Mouse (Mus musculus): ENCODE data around the gene Jak1. TPM values are rescaled to one million over a fixed set of nuclear protein-coding genes. Genes with fewer than 3 reads are reported as not detected.

The Jak1 gene
- polyA plus RNA-seq, 1 experiment: 55.9 TPM

- Histone ChIP-seq H3K9ac (ENCODE audit: low read depth, poor library complexity, severe bottlenecking) (peak overlapping the region; percentile 51; the same call in 1 of the 2 replicates), H3K9me3 (replicated peaks; ENCODE audit: control insufficient read depth, insufficient read depth, low read length, poor library complexity, severe bottlenecking) (no peaks in the 10 kb centered on the region), H3K36me3 (ENCODE audit: control insufficient read depth, insufficient read depth, low read length, poor library complexity, severe bottlenecking) (no peaks in the 10 kb centered on the region), H3K4me3 (ENCODE audit: low read depth, low read length) (peak overlapping the region; percentile 77), H3K27me3 (ENCODE audit: control insufficient read depth, insufficient read depth, low read length, poor library complexity, severe bottlenecking) (0 out of 2 replicates have a peak, but pooled peaks cover 1% of the 10 kb centered on the region), H3K27ac (ENCODE audit: insufficient read depth, low read length) (no peak overlapping the region), H3K4me1 (ENCODE audit: control insufficient read depth, insufficient read depth, low read length) (no peaks in the 10 kb centered on the region)
- TF ChIP-seq CTCF (IDR thresholded peaks at IDR 0.05; ENCODE audit: low read depth, low read length) (no peak), EP300 (IDR thresholded peaks at IDR 0.05; ENCODE audit: insufficient read depth, low read depth, low read length) (no peak), POLR2A (IDR thresholded peaks at IDR 0.05; ENCODE audit: insufficient read depth, low read length) (no peak)
Observed at GRCm38 (mm10) chr4:101265523-101265922, 441 bp upstream of the Jak1 start.

GRCm38 (mm10) chr4:101263968-101264740 lies 928 bp downstream of the Jak1 start:
- Histone ChIP-seq H3K4me1 (ENCODE audit: control insufficient read depth, insufficient read depth, low read length) (no peaks in the 10 kb centered on the region), H3K9me3 (replicated peaks; ENCODE audit: control insufficient read depth, insufficient read depth, low read length, poor library complexity, severe bottlenecking) (no peaks in the 10 kb centered on the region), H3K27me3 (ENCODE audit: control insufficient read depth, insufficient read depth, low read length, poor library complexity, severe bottlenecking) (0 out of 2 replicates have a peak, but pooled peaks cover 1% of the 10 kb centered on the region), H3K27ac (ENCODE audit: insufficient read depth, low read length) (no peak overlapping the region), H3K9ac (ENCODE audit: low read depth, poor library complexity, severe bottlenecking) (peak overlapping the region; percentile 77), H3K4me3 (ENCODE audit: low read depth, low read length) (peak overlapping the region; percentile 76), H3K36me3 (ENCODE audit: control insufficient read depth, insufficient read depth, low read length, poor library complexity, severe bottlenecking) (no peaks in the 10 kb centered on the region)
- TF ChIP-seq CTCF (IDR thresholded peaks at IDR 0.05; ENCODE audit: low read depth, low read length): no peak

- Histone ChIP-seq H3K4me3 (ENCODE audit: low read depth, low read length) (no peak overlapping the region), H3K27ac (ENCODE audit: insufficient read depth, low read length) (no peak overlapping the region), H3K9me3 (replicated peaks; ENCODE audit: control insufficient read depth, insufficient read depth, low read length, poor library complexity, severe bottlenecking) (no peaks in the 10 kb centered on the region), H3K36me3 (ENCODE audit: control insufficient read depth, insufficient read depth, low read length, poor library complexity, severe bottlenecking) (no peaks in the 10 kb centered on the region), H3K4me1 (ENCODE audit: control insufficient read depth, insufficient read depth, low read length) (no peaks in the 10 kb centered on the region), H3K27me3 (ENCODE audit: control insufficient read depth, insufficient read depth, low read length, poor library complexity, severe bottlenecking) (0 out of 2 replicates have a peak, but pooled peaks cover 1% of the 10 kb centered on the region), H3K9ac (ENCODE audit: low read depth, poor library complexity, severe bottlenecking) (no peak overlapping the region)
- TF ChIP-seq EP300 (IDR thresholded peaks at IDR 0.05; ENCODE audit: insufficient read depth, low read depth, low read length) (no peak), CTCF (IDR thresholded peaks at IDR 0.05; ENCODE audit: low read depth, low read length) (no peak), POLR2A (IDR thresholded peaks at IDR 0.05; ENCODE audit: insufficient read depth, low read length) (no peak)
Observed at GRCm38 (mm10) chr4:101261596-101261995, 3.5 kb downstream of the Jak1 start.

GRCm38 (mm10) chr4:101260744-101261291 lies 4.3 kb downstream of the Jak1 start:
- Histone ChIP-seq H3K36me3 (ENCODE audit: control insufficient read depth, insufficient read depth, low read length, poor library complexity, severe bottlenecking) (no peaks in the 10 kb centered on the region), H3K4me1 (ENCODE audit: control insufficient read depth, insufficient read depth, low read length) (no peaks in the 10 kb centered on the region), H3K27ac (ENCODE audit: insufficient read depth, low read length) (no peak overlapping the region), H3K4me3 (ENCODE audit: low read depth, low read length) (no peak overlapping the region), H3K9me3 (replicated peaks; ENCODE audit: control insufficient read depth, insufficient read depth, low read length, poor library complexity, severe bottlenecking) (no peaks in the 10 kb centered on the region), H3K27me3 (ENCODE audit: control insufficient read depth, insufficient read depth, low read length, poor library complexity, severe bottlenecking) (0 out of 2 replicates have a peak, but pooled peaks cover 1% of the 10 kb centered on the region), H3K9ac (ENCODE audit: low read depth, poor library complexity, severe bottlenecking) (no peak overlapping the region)
- no peak for TF ChIP-seq EP300 (IDR thresholded peaks at IDR 0.05; ENCODE audit: insufficient read depth, low read depth, low read length)
- no peak for TF ChIP-seq POLR2A (IDR thresholded peaks at IDR 0.05; ENCODE audit: insufficient read depth, low read length)
- TF ChIP-seq CTCF (IDR thresholded peaks at IDR 0.05; ENCODE audit: low read depth, low read length): no peak

GRCm38 (mm10) chr4:101256526-101257210 lies 8.4 kb downstream of the Jak1 start:
- H3K4me1 ChIP-seq (ENCODE audit: control insufficient read depth, insufficient read depth, low read length): no peaks in the 10 kb centered on the region
- no peak overlapping the region for H3K9ac ChIP-seq (ENCODE audit: low read depth, poor library complexity, severe bottlenecking)
- H3K4me3 ChIP-seq (ENCODE audit: low read depth, low read length): no peak overlapping the region
- H3K9me3 ChIP-seq (replicated peaks; ENCODE audit: control insufficient read depth, insufficient read depth, low read length, poor library complexity, severe bottlenecking): no peaks in the 10 kb centered on the region
- no peaks in the 10 kb centered on the region for H3K36me3 ChIP-seq (ENCODE audit: control insufficient read depth, insufficient read depth, low read length, poor library complexity, severe bottlenecking)
- TF ChIP-seq CTCF (IDR thresholded peaks at IDR 0.05; ENCODE audit: low read depth, low read length) (no peak), POLR2A (IDR thresholded peaks at IDR 0.05; ENCODE audit: insufficient read depth, low read length) (no peak), EP300 (IDR thresholded peaks at IDR 0.05; ENCODE audit: insufficient read depth, low read depth, low read length) (no peak)
- no peaks in the 10 kb centered on the region for H3K27me3 ChIP-seq (ENCODE audit: control insufficient read depth, insufficient read depth, low read length, poor library complexity, severe bottlenecking)
- H3K27ac ChIP-seq (ENCODE audit: insufficient read depth, low read length): no peak overlapping the region
